Mouse (Mus musculus) forebrain, embryonic 12.5 days (tissue): ENCODE measurements around the gene Ms4a5. TPM values are rescaled to one million over a fixed set of nuclear protein-coding genes. Genes with fewer than 3 reads are reported as not detected.
"Not testable (repeated sequence)": the region's sequence is repeated elsewhere in the genome, so short reads cannot be mapped to it uniquely, and the experiment has no call there.

Experiments used
- ATAC-seq: fragments of 200-750 bp; cut with Nextera tagmentation; 2 replicates; pipeline ENCODE4 v1.8.0; 2017; ENCODE audit warnings: moderate TSS enrichment; ENCODE audit not compliant: low FRiP score
- H3K27ac ChIP-seq: fragments of 300-500 bp; sonication (generic); 2 replicates; pipeline ENCODE4 v1.5.1; 2016; ENCODE audit warnings: mild to moderate bottlenecking
- H3K27me3 ChIP-seq: fragments of 300-500 bp; sonication (generic); 2 replicates; pipeline ENCODE4 v1.6.1; 2016; ENCODE audit warnings: mild to moderate bottlenecking
- H3K36me3 ChIP-seq: fragments of 300-500 bp; sonication (generic); replicated peaks from 2 replicates; pipeline ENCODE4 v1.6.1; 2016; ENCODE audit warnings: mild to moderate bottlenecking
- H3K4me1 ChIP-seq: fragments of 300-500 bp; sonication (generic); 2 replicates; pipeline ENCODE4 v1.6.1; 2016
- H3K4me2 ChIP-seq: fragments of 300-500 bp; sonication (generic); 2 replicates; pipeline ENCODE4 v1.6.1; 2016; ENCODE audit warnings: mild to moderate bottlenecking, moderate library complexity
- H3K4me3 ChIP-seq: fragments of 300-500 bp; sonication (generic); replicated peaks from 2 replicates; pipeline ENCODE4 v1.5.1; 2016; ENCODE audit warnings: mild to moderate bottlenecking
- H3K9ac ChIP-seq: fragments of 300-500 bp; sonication (generic); 2 replicates; pipeline ENCODE4 v1.6.1; 2016; ENCODE audit warnings: mild to moderate bottlenecking
- H3K9me3 ChIP-seq: fragments of 300-500 bp; sonication (generic); 2 replicates; pipeline ENCODE4 v1.6.1; 2016
- WGBS: fragments of 180-500 bp; shearing (Covaris S2); methylation state at CpG from one replicate; pipeline ENCODE4 v1.1.7; 2016; 5-methylcytosine and 5-hydroxymethylcytosine counted together
- polyA plus RNA-seq: library from polyadenylated mRNA; unstranded; fragments of >200 nt; fragmentation: Nextera tagmentation; extraction: Ambion mirVana; gene quantifications from 2 replicates; pipeline ENCODE4 v1.2.1, GENCODE M21; 2016

Gene Ms4a5
- polyA plus RNA-seq: not detected in 2 replicates

DNA sequence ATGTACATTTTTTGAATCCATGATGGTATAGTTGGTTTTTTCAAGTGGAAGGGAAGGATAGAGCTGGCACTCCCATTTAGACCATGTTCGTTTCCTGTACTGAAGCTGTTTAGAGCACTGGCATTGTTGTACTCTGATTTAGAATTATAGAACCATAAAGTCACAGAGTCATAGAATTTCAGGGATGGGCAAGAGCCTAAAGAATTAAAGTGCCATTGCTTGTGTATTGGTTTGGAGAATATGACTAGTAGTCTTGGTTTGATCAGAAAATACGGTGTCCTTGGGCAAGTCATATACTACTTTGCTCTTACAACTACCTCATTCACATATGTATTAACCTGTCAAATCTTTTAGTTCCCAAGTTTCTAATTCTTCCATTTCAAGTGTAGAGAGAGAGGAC is at the start of gene Ms4a5:
TSS of gene Ms4a5 (minus strand) at position 101 of the 400 bp plus-strand sequence.
- WGBS: 96% methylated on average over 2 of the region's 2 CpGs
- no peak for ATAC-seq

DNA sequence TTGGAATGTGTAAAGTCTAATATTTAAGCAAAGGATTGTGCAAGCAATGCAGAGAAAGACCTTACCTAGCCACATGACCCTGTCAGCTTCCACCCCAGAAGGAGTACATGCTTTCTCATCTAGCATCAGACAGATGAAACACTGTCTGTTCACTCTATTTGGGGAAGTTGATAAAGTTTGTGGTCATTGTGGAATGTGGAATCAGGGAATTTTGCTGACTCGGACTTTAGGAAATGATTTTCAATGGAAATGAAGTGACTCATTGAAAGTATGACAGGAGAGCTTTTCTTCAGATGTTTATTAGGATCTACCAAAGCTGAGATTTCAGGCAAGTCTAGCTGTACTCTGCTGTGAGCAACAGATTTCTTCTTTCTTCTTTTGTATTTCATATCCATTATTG is 37.5 kb upstream of the Ms4a5 start:
- Histone ChIP-seq H3K9ac (no peak overlapping the region), H3K4me1 (no peaks in the 10 kb centered on the region), H3K9me3 (no peaks in the 10 kb centered on the region), H3K27ac (no peak overlapping the region), H3K27me3 (no peaks in the 10 kb centered on the region), H3K4me2 (no peak overlapping the region), H3K4me3 (no peak overlapping the region), H3K36me3 (no peaks in the 10 kb centered on the region)
- 91% methylated on average over 1 of the region's 1 CpGs for WGBS
- ATAC-seq: no peak

More for the DNA sequence above, at the start of gene Ms4a5:
- Histone ChIP-seq H3K27ac (no peak within 1 kb of the TSS), H3K4me2 (no peak within 1 kb of the TSS), H3K36me3 (no peaks in the 10 kb centered on the region), H3K4me3 (no peak within 1 kb of the TSS), H3K9me3 (no peaks in the 10 kb centered on the region), H3K27me3 (no peaks in the 10 kb centered on the region), H3K4me1 (no peaks in the 10 kb centered on the region), H3K9ac (no peak within 1 kb of the TSS)

GRCm38 (mm10) chr19:11316786-11317185 is 33.1 kb upstream of the Ms4a5 start:
- Histone ChIP-seq H3K36me3 (no peaks in the 10 kb centered on the region), H3K4me1 (no peaks in the 10 kb centered on the region), H3K27ac (no peak overlapping the region), H3K4me2 (no peak overlapping the region), H3K4me3 (no peak overlapping the region), H3K9me3 (no peaks in the 10 kb centered on the region), H3K27me3 (no peaks in the 10 kb centered on the region), H3K9ac (no peak overlapping the region)
- 88% methylated on average over 4 of the region's 4 CpGs for WGBS
- ATAC-seq: no peak

DNA sequence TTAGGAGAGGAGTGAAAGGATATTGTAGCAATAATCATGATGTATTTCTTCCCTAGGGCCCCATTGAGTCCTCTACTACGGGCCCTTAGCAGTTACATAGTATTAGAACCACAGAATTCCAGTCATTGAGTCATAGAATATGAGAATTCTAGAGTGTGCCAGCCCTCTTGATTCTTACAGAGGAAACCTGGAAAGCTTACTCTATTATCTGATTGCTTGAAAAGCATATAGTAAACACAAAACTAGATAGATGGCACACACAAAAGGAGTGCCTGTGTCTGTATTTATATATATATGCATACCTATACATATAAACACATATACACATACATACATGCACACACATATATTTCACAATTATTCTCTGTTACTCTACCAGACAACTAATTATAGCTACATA is 30.7 kb upstream of the Ms4a5 start, which contains the start of gene Ms4a14:
TSS of gene Ms4a14 (minus strand) at position 101 of the 400 bp plus-strand sequence.
- Histone ChIP-seq H3K27ac (no peak within 1 kb of the TSS), H3K4me1 (no peaks in the 10 kb centered on the region), H3K9me3 (no peaks in the 10 kb centered on the region), H3K9ac (no peak within 1 kb of the TSS), H3K4me3 (no peak within 1 kb of the TSS), H3K27me3 (no peaks in the 10 kb centered on the region), H3K4me2 (no peak within 1 kb of the TSS), H3K36me3 (no peaks in the 10 kb centered on the region)
- 72% methylated on average over 1 of the region's 1 CpGs for WGBS
- ATAC-seq: no peak

DNA sequence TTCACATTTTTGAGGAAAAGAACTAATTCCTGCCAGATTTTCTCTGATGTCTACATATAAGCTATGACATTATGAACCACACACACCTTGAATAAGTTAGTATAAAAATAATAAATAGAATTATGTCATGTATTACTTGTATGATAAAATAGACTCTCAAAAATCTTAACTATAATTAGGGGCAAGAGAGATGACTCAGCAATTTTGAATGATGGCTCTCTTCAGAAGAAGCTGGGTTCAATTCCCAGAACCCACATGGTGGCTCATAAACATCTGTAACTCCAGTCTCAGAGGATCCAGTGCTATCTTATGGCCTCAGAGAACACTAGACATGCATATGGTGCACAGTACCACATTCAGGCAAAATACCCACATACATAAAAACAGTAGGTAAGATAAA is 25.2 kb upstream of the Ms4a5 start:
- ATAC-seq: no peak
- H3K27me3 ChIP-seq: no peaks in the 10 kb centered on the region
- H3K4me2 ChIP-seq: no peak overlapping the region
- H3K4me1 ChIP-seq: no peaks in the 10 kb centered on the region
- no peak overlapping the region for H3K9ac ChIP-seq
- no peak overlapping the region for H3K27ac ChIP-seq
- no peaks in the 10 kb centered on the region for H3K9me3 ChIP-seq
- H3K36me3 ChIP-seq: no peaks in the 10 kb centered on the region
- H3K4me3 ChIP-seq: no peak overlapping the region

DNA sequence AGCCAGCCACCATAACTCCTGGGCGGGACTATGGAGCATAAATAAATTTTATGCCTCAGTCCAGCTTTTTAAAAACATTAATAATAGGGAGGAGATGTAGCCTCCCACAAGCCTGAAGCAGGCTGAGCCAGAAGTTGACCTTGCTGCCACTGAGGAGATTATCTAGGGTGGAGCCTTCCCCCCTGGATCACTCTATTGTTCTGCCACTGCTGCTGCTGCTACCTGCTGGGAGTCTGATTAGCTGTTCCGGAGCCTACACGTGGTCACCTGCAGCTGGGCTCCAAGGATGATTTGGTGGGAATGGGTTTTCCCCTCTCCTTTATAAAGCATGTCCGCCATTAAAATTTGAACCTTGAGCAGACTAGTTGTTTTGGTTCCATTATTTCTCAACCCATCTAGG is 15.9 kb upstream of the Ms4a5 start:
- WGBS: 27% methylated on average over 4 of the region's 4 CpGs
- not testable (repeated sequence) for H3K4me1 ChIP-seq, H3K4me3 ChIP-seq, H3K27me3 ChIP-seq, H3K27ac ChIP-seq, H3K9me3 ChIP-seq, H3K36me3 ChIP-seq, H3K4me2 ChIP-seq, H3K9ac ChIP-seq, ATAC-seq

- Histone ChIP-seq H3K4me1 (no peaks in the 10 kb centered on the region), H3K9me3 (no peaks in the 10 kb centered on the region), H3K36me3 (no peaks in the 10 kb centered on the region), H3K27ac (no peak overlapping the region), H3K4me3 (no peak overlapping the region), H3K4me2 (no peak overlapping the region), H3K27me3 (no peaks in the 10 kb centered on the region), H3K9ac (no peak overlapping the region)
- no peak for ATAC-seq
- WGBS: 41% methylated on average over 2 of the region's 2 CpGs
Measured at GRCm38 (mm10) chr19:11298939-11299338, 15.3 kb upstream of the Ms4a5 start.

DNA sequence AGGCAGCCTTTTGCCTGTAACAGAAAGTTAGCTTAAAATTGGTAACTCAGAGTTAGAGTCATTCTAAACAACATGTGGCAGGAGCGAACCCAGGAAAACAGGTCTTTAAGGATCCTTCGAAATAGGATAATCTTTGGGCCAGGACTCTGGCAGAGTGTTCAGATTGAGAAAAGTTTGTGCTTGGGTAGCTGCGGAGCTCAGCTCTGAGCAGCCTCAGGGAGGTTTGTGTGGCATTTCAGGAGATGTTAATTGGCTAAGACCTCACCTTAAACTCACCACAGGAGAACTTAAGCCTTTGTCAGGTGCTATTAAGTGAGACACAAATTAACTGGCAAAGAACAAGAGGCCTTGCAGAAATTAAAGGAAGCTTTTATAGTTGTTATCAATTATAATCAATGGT is 9.9 kb upstream of the Ms4a5 start:
- WGBS: 4% methylated on average over 3 of the region's 3 CpGs
- H3K27me3 ChIP-seq, H3K36me3 ChIP-seq, H3K27ac ChIP-seq, ATAC-seq, H3K9me3 ChIP-seq, H3K9ac ChIP-seq, H3K4me1 ChIP-seq: not testable (repeated sequence)
- Histone ChIP-seq H3K4me3 (peak overlapping the region; percentile 36), H3K4me2 (peak overlapping the region; percentile 52)

- Histone ChIP-seq H3K27me3 (no peaks in the 10 kb centered on the region), H3K9me3 (no peaks in the 10 kb centered on the region), H3K9ac (peak overlapping the region; percentile 25; the same call in 1 of the 2 replicates), H3K4me2 (peak overlapping the region; percentile 52), H3K36me3 (no peaks in the 10 kb centered on the region), H3K4me3 (peak overlapping the region; percentile 36), H3K4me1 (no peaks in the 10 kb centered on the region), H3K27ac (no peak overlapping the region)
- no peak for ATAC-seq
- WGBS: 9% methylated on average over 12 of the region's 12 CpGs
Measured at GRCm38 (mm10) chr19:11292990-11293389, 9.3 kb upstream of the Ms4a5 start.

DNA sequence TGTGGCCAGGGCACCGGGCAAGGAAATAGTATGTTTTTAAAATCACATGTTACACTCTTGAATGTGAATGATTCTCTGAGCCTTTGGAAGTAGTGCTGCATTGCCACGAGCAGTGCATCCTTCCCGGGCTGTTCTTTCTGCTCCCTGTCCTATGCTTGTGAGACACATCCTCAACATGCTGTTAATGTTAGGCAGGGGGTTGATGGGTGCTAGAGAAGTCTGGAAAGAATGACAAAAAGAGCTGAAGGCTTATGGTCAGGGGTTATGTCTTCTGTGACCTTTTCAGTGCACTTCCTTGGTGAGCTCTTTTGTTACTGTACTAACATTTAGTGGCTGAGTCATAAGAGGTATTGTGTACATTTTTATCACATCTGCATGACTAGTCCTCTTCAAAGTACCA is 3.5 kb downstream of the Ms4a5 start:
- ATAC-seq: no peak
- Histone ChIP-seq H3K9me3 (no peaks in the 10 kb centered on the region), H3K36me3 (no peaks in the 10 kb centered on the region), H3K4me1 (no peaks in the 10 kb centered on the region), H3K9ac (no peak overlapping the region), H3K27me3 (no peaks in the 10 kb centered on the region), H3K4me3 (no peak overlapping the region), H3K27ac (no peak overlapping the region), H3K4me2 (no peak overlapping the region)
- WGBS: 84% methylated on average over 3 of the region's 3 CpGs

DNA sequence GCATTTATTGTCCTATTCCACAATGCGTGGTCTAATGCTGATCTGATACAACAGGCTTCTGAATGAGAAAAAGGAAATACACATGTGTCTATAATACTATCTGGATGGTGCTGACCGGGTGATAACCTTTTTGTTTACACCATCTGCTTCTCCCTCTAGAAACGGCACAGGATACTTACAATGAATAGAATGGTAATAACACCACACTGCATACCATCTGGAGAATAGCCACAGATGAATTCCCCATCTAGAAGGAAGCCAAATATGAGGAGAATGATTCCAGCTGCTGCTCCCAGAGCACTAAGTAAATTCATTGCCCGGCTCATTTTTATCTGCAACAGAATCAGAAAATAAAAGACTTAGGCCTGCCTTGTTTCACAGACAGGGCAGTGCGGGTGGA is 7.2 kb downstream of the Ms4a5 start:
- 78% methylated on average over 5 of the region's 5 CpGs for WGBS
- Histone ChIP-seq H3K9ac (no peak overlapping the region), H3K4me1 (no peaks in the 10 kb centered on the region), H3K4me2 (no peak overlapping the region), H3K36me3 (no peaks in the 10 kb centered on the region), H3K4me3 (no peak overlapping the region), H3K9me3 (no peaks in the 10 kb centered on the region), H3K27ac (no peak overlapping the region), H3K27me3 (no peaks in the 10 kb centered on the region)
- ATAC-seq: no peak

DNA sequence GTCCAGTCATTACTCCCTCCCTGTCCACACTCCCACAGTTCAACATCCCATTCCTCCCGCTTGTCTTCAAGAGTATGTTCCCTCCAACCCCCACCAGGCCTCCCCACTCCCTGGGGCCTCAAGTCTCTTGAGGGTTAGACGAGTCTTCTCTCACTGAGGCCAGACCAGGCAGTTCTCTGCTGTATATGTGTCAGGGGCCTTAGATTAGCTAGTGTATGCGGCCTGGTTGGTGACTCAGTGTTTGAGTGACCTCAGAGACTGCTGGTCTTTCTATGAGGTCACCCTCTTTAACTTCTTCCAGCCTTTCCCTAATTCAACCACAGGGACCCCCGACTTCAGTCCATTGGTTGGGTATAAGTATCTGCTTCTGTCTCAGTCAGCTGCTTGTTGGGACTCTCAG is 16.7 kb downstream of the Ms4a5 start:
- ATAC-seq: no peak
- Histone ChIP-seq H3K27ac (no peak overlapping the region), H3K4me2 (no peak overlapping the region), H3K9ac (no peak overlapping the region), H3K36me3 (no peaks in the 10 kb centered on the region), H3K9me3 (no peaks in the 10 kb centered on the region), H3K27me3 (no peaks in the 10 kb centered on the region), H3K4me3 (no peak overlapping the region), H3K4me1 (no peaks in the 10 kb centered on the region)
- 84% methylated on average over 4 of the region's 4 CpGs for WGBS

- no peak within 1 kb of the TSS for H3K27ac ChIP-seq
- no peak within 1 kb of the TSS for H3K9ac ChIP-seq
- H3K9me3 ChIP-seq: no peaks in the 10 kb centered on the region
- no peaks in the 10 kb centered on the region for H3K27me3 ChIP-seq
- H3K4me1 ChIP-seq: no peaks in the 10 kb centered on the region
- no peak within 1 kb of the TSS for H3K4me2 ChIP-seq
- no peak for ATAC-seq
- no peaks in the 10 kb centered on the region for H3K36me3 ChIP-seq
- 90% methylated on average over 8 of the region's 8 CpGs for WGBS
- H3K4me3 ChIP-seq: no peak within 1 kb of the TSS
Measured at GRCm38 (mm10) chr19:11266052-11266845, 17.4 kb downstream of the Ms4a5 start, which contains the start of gene Ms4a1. Gene Ms4a1 (minus strand): TSS chr19:11266241.
